Mouse (Mus musculus) heart, embryonic 13.5 days (tissue): Measurements from ENCODE around the gene Gpsm2. TPM values are rescaled to one million over a fixed set of nuclear protein-coding genes. Genes with fewer than 3 reads are reported as not detected.

ENCODE experiments used
- ATAC-seq: fragments of 200-750 bp; cut with Nextera tagmentation; 2 replicates; pipeline ENCODE4 v1.8.0; 2017; ENCODE audit warnings: moderate TSS enrichment; ENCODE audit not compliant: insufficient number of reproducible peaks, low FRiP score, low TSS enrichment; ENCODE audit errors: extremely low read depth
- H3K27ac ChIP-seq: fragments of 300-500 bp; sonication (generic); replicated peaks from 2 replicates; pipeline ENCODE4 v1.5.1; 2015; ENCODE audit warnings: moderate library complexity, mild to moderate bottlenecking, inconsistent platforms
- H3K27me3 ChIP-seq: fragments of 300-500 bp; sonication (generic); replicated peaks from 2 replicates; pipeline ENCODE4 v1.6.1; 2015; ENCODE audit warnings: mild to moderate bottlenecking, inconsistent platforms
- H3K36me3 ChIP-seq: fragments of 300-500 bp; sonication (generic); 2 replicates; pipeline ENCODE4 v1.6.1; 2015; ENCODE audit warnings: mild to moderate bottlenecking, inconsistent platforms
- H3K4me1 ChIP-seq: fragments of 300-500 bp; sonication (generic); 2 replicates; pipeline ENCODE4 v1.6.1; 2015; ENCODE audit warnings: inconsistent platforms
- H3K4me2 ChIP-seq: fragments of 300-500 bp; sonication (generic); 2 replicates; pipeline ENCODE4 v1.6.1; 2015; ENCODE audit warnings: inconsistent platforms, mild to moderate bottlenecking, moderate library complexity
- H3K4me3 ChIP-seq: fragments of 300-500 bp; sonication (generic); 2 replicates; pipeline ENCODE4 v1.5.1; 2015; ENCODE audit warnings: moderate library complexity, mild to moderate bottlenecking, inconsistent platforms
- H3K9ac ChIP-seq: fragments of 300-500 bp; sonication (generic); 2 replicates; pipeline ENCODE4 v1.6.1; 2015; ENCODE audit warnings: inconsistent platforms, mild to moderate bottlenecking, moderate library complexity
- H3K9me3 ChIP-seq: fragments of 300-500 bp; sonication (generic); 2 replicates; pipeline ENCODE4 v1.6.1; 2016; ENCODE audit warnings: inconsistent platforms
- WGBS: fragments of 180-500 bp; shearing (Covaris S2); methylation state at CpG from one replicate; pipeline ENCODE4 v1.1.7; 2015; ENCODE audit warnings: mixed read lengths; 5-methylcytosine and 5-hydroxymethylcytosine counted together
- polyA plus RNA-seq: library from polyadenylated mRNA; unstranded; fragments of >200 nt; fragmentation: Nextera tagmentation; extraction: Ambion mirVana; gene quantifications from 2 replicates; pipeline ENCODE4 v1.2.1, GENCODE M21; 2015

Gene Gpsm2
- 25.4 and 27.1 TPM in 2 replicates for polyA plus RNA-seq

GRCm38 (mm10) chr3:108722036-108722872 lies at the start of gene Gpsm2:
TSS of gene Gpsm2 (minus strand) at chr3:108722309.
- H3K36me3 ChIP-seq, result no peaks in the 10 kb centered on the region
- WGBS, result 3% methylated on average over 53 of the region's 53 CpGs
- H3K4me3 ChIP-seq, result peak within 1 kb of the TSS; percentile 83
- peak within 1 kb of the TSS; percentile 91 for H3K27ac ChIP-seq
- H3K27me3 ChIP-seq, result no peaks in the 10 kb centered on the region
- peak; percentile 99 for ATAC-seq
- no peaks in the 10 kb centered on the region for H3K9me3 ChIP-seq
- peaks cover 20% of the 10 kb centered on the region for H3K4me1 ChIP-seq
- H3K9ac ChIP-seq, result peak within 1 kb of the TSS; percentile 97
- H3K4me2 ChIP-seq, result peak within 1 kb of the TSS; percentile 79

- Histone ChIP-seq H3K36me3 (no peaks in the 10 kb centered on the region), H3K27ac (peak overlapping the region; percentile 13; the same call in 1 of the 2 replicates), H3K9ac (no peak overlapping the region), H3K27me3 (peaks cover 3% of the 10 kb centered on the region), H3K9me3 (no peaks in the 10 kb centered on the region), H3K4me2 (no peak overlapping the region), H3K4me1 (peaks cover 9% of the 10 kb centered on the region), H3K4me3 (no peak overlapping the region)
- peak; percentile 49; the same call in 1 of the 2 replicates for ATAC-seq
- WGBS, result 23% methylated on average over 6 of the region's 6 CpGs
Measured at GRCm38 (mm10) chr3:108770725-108771368, 48.7 kb upstream of the Gpsm2 start.

GRCm38 (mm10) chr3:108769547-108769946 lies 47.4 kb upstream of the Gpsm2 start:
- H3K27ac ChIP-seq, result no peak overlapping the region
- 60% methylated on average over 6 of the region's 6 CpGs for WGBS

GRCm38 (mm10) chr3:108767416-108767815 lies 45.3 kb upstream of the Gpsm2 start:
- Histone ChIP-seq H3K27ac (no peak overlapping the region), H3K4me1 (peaks cover 15% of the 10 kb centered on the region), H3K27me3 (peaks cover 18% of the 10 kb centered on the region), H3K4me3 (no peak overlapping the region), H3K9me3 (no peaks in the 10 kb centered on the region), H3K9ac (no peak overlapping the region), H3K4me2 (no peak overlapping the region), H3K36me3 (no peaks in the 10 kb centered on the region)
- WGBS, result 58% methylated on average over 10 of the region's 10 CpGs
- no peak for ATAC-seq

More at GRCm38 (mm10) chr3:108769547-108769946, 47.4 kb upstream of the Gpsm2 start:
- Histone ChIP-seq H3K4me3 (no peak overlapping the region), H3K9ac (no peak overlapping the region), H3K36me3 (no peaks in the 10 kb centered on the region), H3K4me1 (peaks cover 15% of the 10 kb centered on the region), H3K27me3 (peaks cover 8% of the 10 kb centered on the region), H3K9me3 (no peaks in the 10 kb centered on the region), H3K4me2 (no peak overlapping the region)
- no peak for ATAC-seq

GRCm38 (mm10) chr3:108766943-108767342 lies 44.8 kb upstream of the Gpsm2 start:
- H3K27ac ChIP-seq, result no peak overlapping the region
- H3K9me3 ChIP-seq, result no peaks in the 10 kb centered on the region
- 70% methylated on average over 7 of the region's 7 CpGs for WGBS
- H3K4me2 ChIP-seq, result no peak overlapping the region
- no peak overlapping the region for H3K9ac ChIP-seq
- no peak for ATAC-seq
- peaks cover 18% of the 10 kb centered on the region for H3K27me3 ChIP-seq
- H3K4me3 ChIP-seq, result no peak overlapping the region
- H3K36me3 ChIP-seq, result no peaks in the 10 kb centered on the region
- peaks cover 15% of the 10 kb centered on the region for H3K4me1 ChIP-seq

- ATAC-seq, result no peak
- no peak overlapping the region for H3K9ac ChIP-seq
- H3K4me2 ChIP-seq, result no peak overlapping the region
- no peaks in the 10 kb centered on the region for H3K9me3 ChIP-seq
- peaks cover 9% of the 10 kb centered on the region for H3K4me1 ChIP-seq
- no peak overlapping the region for H3K27ac ChIP-seq
- H3K36me3 ChIP-seq, result no peaks in the 10 kb centered on the region
- H3K27me3 ChIP-seq, result peaks cover 18% of the 10 kb centered on the region
- no peak overlapping the region for H3K4me3 ChIP-seq
- WGBS, result 86% methylated on average over 7 of the region's 7 CpGs
Measured at GRCm38 (mm10) chr3:108765476-108765875, 43.4 kb upstream of the Gpsm2 start.

GRCm38 (mm10) chr3:108764976-108765375 lies 42.9 kb upstream of the Gpsm2 start:
- 45% methylated on average over 7 of the region's 7 CpGs for WGBS
- H3K27me3 ChIP-seq, result peaks cover 18% of the 10 kb centered on the region
- H3K36me3 ChIP-seq, result no peaks in the 10 kb centered on the region
- H3K4me1 ChIP-seq, result peaks cover 6% of the 10 kb centered on the region; the same call in 1 of the 2 replicates
- H3K9ac ChIP-seq, result no peak overlapping the region
- H3K4me2 ChIP-seq, result no peak overlapping the region
- no peaks in the 10 kb centered on the region for H3K9me3 ChIP-seq
- H3K4me3 ChIP-seq, result no peak overlapping the region
- ATAC-seq, result no peak
- H3K27ac ChIP-seq, result no peak overlapping the region

- Histone ChIP-seq H3K9me3 (no peaks in the 10 kb centered on the region), H3K36me3 (no peaks in the 10 kb centered on the region), H3K27me3 (peaks cover 18% of the 10 kb centered on the region), H3K4me3 (no peak overlapping the region), H3K9ac (no peak overlapping the region), H3K27ac (no peak overlapping the region), H3K4me1 (peaks cover 6% of the 10 kb centered on the region; the same call in 1 of the 2 replicates), H3K4me2 (no peak overlapping the region)
- ATAC-seq, result no peak
- WGBS, result 78% methylated on average over 2 of the region's 2 CpGs
Measured at GRCm38 (mm10) chr3:108763691-108764090, 41.6 kb upstream of the Gpsm2 start.

- H3K4me3 ChIP-seq, result no peak overlapping the region
- peaks cover 6% of the 10 kb centered on the region; the same call in 1 of the 2 replicates for H3K4me1 ChIP-seq
- no peak overlapping the region for H3K27ac ChIP-seq
- H3K9me3 ChIP-seq, result no peaks in the 10 kb centered on the region
- no peak overlapping the region for H3K9ac ChIP-seq
- H3K4me2 ChIP-seq, result no peak overlapping the region
- peaks cover 26% of the 10 kb centered on the region for H3K27me3 ChIP-seq
- no peaks in the 10 kb centered on the region for H3K36me3 ChIP-seq
- no peak for ATAC-seq
- WGBS, result 61% methylated on average over 7 of the region's 7 CpGs
Measured at GRCm38 (mm10) chr3:108762597-108763111, 40.5 kb upstream of the Gpsm2 start.

- Histone ChIP-seq H3K36me3 (no peaks in the 10 kb centered on the region), H3K9ac (no peak overlapping the region), H3K27me3 (peaks cover 19% of the 10 kb centered on the region), H3K4me2 (no peak overlapping the region), H3K4me1 (0 out of 2 replicates have a peak, but pooled peaks cover 1% of the 10 kb centered on the region), H3K4me3 (no peak overlapping the region), H3K9me3 (no peaks in the 10 kb centered on the region), H3K27ac (no peak overlapping the region)
- WGBS, result 75% methylated on average over 11 of the region's 11 CpGs
- ATAC-seq, result no peak
Measured at GRCm38 (mm10) chr3:108759566-108760420, 37.7 kb upstream of the Gpsm2 start.

- Histone ChIP-seq H3K4me1 (no peaks in the 10 kb centered on the region), H3K36me3 (no peaks in the 10 kb centered on the region), H3K27ac (no peak overlapping the region), H3K4me3 (no peak overlapping the region), H3K9ac (no peak overlapping the region), H3K4me2 (no peak overlapping the region), H3K27me3 (peaks cover 9% of the 10 kb centered on the region), H3K9me3 (no peaks in the 10 kb centered on the region)
- WGBS, result 52% methylated on average over 9 of the region's 9 CpGs
- no peak for ATAC-seq
Measured at GRCm38 (mm10) chr3:108757570-108757969, 35.5 kb upstream of the Gpsm2 start.
